Mouse (Mus musculus): Measurements from ENCODE around the gene Slc6a17. TPM values are rescaled to one million over a fixed set of nuclear protein-coding genes. Genes with fewer than 3 reads are reported as not detected.

Slc6a17 gene
- not detected for polyA plus RNA-seq (2017; shearing (Covaris generic))

GRCm38 (mm10) chr3:107517631-107518108 is at the start of gene Slc6a17:
TSS of gene Slc6a17 (minus strand) at chr3:107518018.

GRCm38 (mm10) chr3:107554842-107555241 is 37.0 kb upstream of the Slc6a17 start, which contains the start of gene Ubl4b:
TSS of gene Ubl4b (minus strand) at chr3:107555073.

GRCm38 (mm10) chr3:107459196-107459772 is 58.5 kb downstream of the Slc6a17 start, which contains the start of gene Kcnc4:
TSS of gene Kcnc4 (minus strand) at chr3:107459552.

Other genes with a start within 250 kb of the Slc6a17 start
- 250 TPM for gene Lamtor5, start 239.2 kb downstream of the Slc6a17 start, polyA plus RNA-seq (2017; shearing (Covaris generic))
- gene Slc16a4, start 226.8 kb downstream of the Slc6a17 start, polyA plus RNA-seq (2017; shearing (Covaris generic)) = 1.1 TPM
- 7.2 TPM for gene Rbm15, start 184.3 kb downstream of the Slc6a17 start, polyA plus RNA-seq (2017; shearing (Covaris generic))
- not detected for gene Kcnc4, start 58.5 kb downstream of the Slc6a17 start, polyA plus RNA-seq (2017; shearing (Covaris generic))
- gene Ubl4b, start 37.1 kb upstream of the Slc6a17 start, polyA plus RNA-seq (2017; shearing (Covaris generic)) = not detected
- not detected for gene Alx3, start 77.0 kb upstream of the Slc6a17 start, polyA plus RNA-seq (2017; shearing (Covaris generic))
- gene Gm10961, start 113.3 kb upstream of the Slc6a17 start, polyA plus RNA-seq (2017; shearing (Covaris generic)) = not detected
- gene Strip1, start 113.7 kb upstream of the Slc6a17 start, polyA plus RNA-seq (2017; shearing (Covaris generic)) = 31.7 TPM
- gene Ahcyl1, start 178.5 kb upstream of the Slc6a17 start, polyA plus RNA-seq (2017; shearing (Covaris generic)) = 10.0 TPM
- gene Csf1, start 242.5 kb upstream of the Slc6a17 start, polyA plus RNA-seq (2017; shearing (Covaris generic)) = 13.3 TPM

Measured in CD4-positive, CD25-positive, alpha-beta regulatory T cell, adult 9 weeks (primary cell).